Mouse (Mus musculus) liver, adult 2 months (tissue): ENCODE measurements around the gene Sycn. TPM values are rescaled to one million over a fixed set of nuclear protein-coding genes. Genes with fewer than 3 reads are reported as not detected.

Experiments
- DNase-seq: peaks from one replicate; pipeline ENCODE4 v3.0.0-alpha.2; 2011; ENCODE audit warnings: low read depth, low spot score; ENCODE audit errors: extremely low read depth
- H3K27ac ChIP-seq: fragments of 200-500 bp; replicated peaks from 2 replicates; pipeline ENCODE4 v1.5.1; 2012; ENCODE audit warnings: low read depth, mild to moderate bottlenecking, control low read depth, inconsistent platforms, low read length; ENCODE audit not compliant: insufficient read depth
- H3K27me3 ChIP-seq: fragments of 200-500 bp; 2 replicates; pipeline ENCODE4 v1.6.1; 2012; ENCODE audit warnings: mild to moderate bottlenecking, moderate library complexity, low read length, inconsistent platforms; ENCODE audit not compliant: control insufficient read depth, insufficient read depth
- H3K36me3 ChIP-seq: fragments of 200-500 bp; 2 replicates; pipeline ENCODE4 v1.6.1; 2012; ENCODE audit warnings: low read length, inconsistent platforms; ENCODE audit not compliant: control insufficient read depth, insufficient read depth
- H3K4me1 ChIP-seq: fragments of 200-500 bp; 2 replicates; pipeline ENCODE4 v1.6.1; 2011; ENCODE audit warnings: low read length; ENCODE audit not compliant: control insufficient read depth, insufficient read depth
- H3K4me3 ChIP-seq: fragments of 200-500 bp; 2 replicates; pipeline ENCODE4 v1.5.1; 2011; ENCODE audit warnings: low read depth, mild to moderate bottlenecking, control low read depth, low read length, moderate library complexity; ENCODE audit not compliant: insufficient read depth
- H3K79me2 ChIP-seq: fragments of 200-500 bp; 2 replicates; pipeline ENCODE4 v1.6.1; 2012; ENCODE audit warnings: inconsistent platforms, mild to moderate bottlenecking, low read length, moderate library complexity; ENCODE audit not compliant: control insufficient read depth, insufficient read depth
- H3K9ac ChIP-seq: fragments of 200-500 bp; 2 replicates; pipeline ENCODE4 v1.6.1; 2012; ENCODE audit warnings: low read depth, mild to moderate bottlenecking, control low read depth, inconsistent platforms, low read length
- CTCF ChIP-seq: fragments of 200-500 bp; IDR thresholded peaks from 2 replicates; pipeline ENCODE4 v1.5.1; 2011; ENCODE audit warnings: low read depth, low read length, control low read depth
- POLR2A ChIP-seq: fragments of 200-500 bp; IDR thresholded peaks from 2 replicates; pipeline ENCODE4 v1.6.1; 2011; ENCODE audit warnings: low read length, control low read depth; ENCODE audit not compliant: insufficient read depth; ENCODE audit errors: extremely low read depth
- WGBS: fragments of 180-500 bp; shearing (Covaris S2); methylation state at CpG from one replicate; pipeline ENCODE4 v1.1.7; 2018; 5-methylcytosine and 5-hydroxymethylcytosine counted together
- polyA plus RNA-seq: library from polyadenylated mRNA; depleted of rRNA; stranded (reverse); fragments of >200 nt; gene quantifications from 2 replicates; pipeline ENCODE4 v1.2.3, GENCODE M21; 2012
- total RNA-seq: library from RNA; depleted of rRNA; stranded (reverse); fragments of >200 nt; gene quantifications from 2 replicates; pipeline ENCODE4 v1.2.3, GENCODE M21; 2014

Sycn gene
- total and polyA plus RNA-seq, 2 experiments, result 1.4 to 16.4 TPM

- WGBS, result 83% methylated on average over 13 of the region's 13 CpGs
- peaks cover 4% of the 10 kb centered on the region; the same call in 1 of the 2 replicates for H3K36me3 ChIP-seq
Measured at GRCm38 (mm10) chr7:28562371-28562770, 21.7 kb downstream of the Sycn start.

GRCm38 (mm10) chr7:28562951-28563350 is 22.3 kb downstream of the Sycn start:
- H3K9ac ChIP-seq, result no peak overlapping the region
- H3K79me2 ChIP-seq, result no peaks in the 10 kb centered on the region
- no peak overlapping the region for H3K4me3 ChIP-seq
- WGBS, result 97% methylated on average over 13 of the region's 13 CpGs
- no peak for TF ChIP-seq POLR2A
- TF ChIP-seq CTCF, result no peak
- H3K27me3 ChIP-seq, result no peaks in the 10 kb centered on the region
- DNase-seq, result no peak
- H3K36me3 ChIP-seq, result peaks cover 4% of the 10 kb centered on the region; the same call in 1 of the 2 replicates
- no peak overlapping the region for H3K27ac ChIP-seq
- H3K4me1 ChIP-seq, result no peaks in the 10 kb centered on the region

More at GRCm38 (mm10) chr7:28562371-28562770, 21.7 kb downstream of the Sycn start:
- Histone ChIP-seq H3K4me3 (no peak overlapping the region), H3K79me2 (no peaks in the 10 kb centered on the region), H3K9ac (no peak overlapping the region), H3K27me3 (no peaks in the 10 kb centered on the region), H3K4me1 (no peaks in the 10 kb centered on the region), H3K27ac (no peak overlapping the region)
- no peak for TF ChIP-seq CTCF
- no peak for TF ChIP-seq POLR2A
- DNase-seq, result no peak

- no peak overlapping the region for H3K9ac ChIP-seq
- no peaks in the 10 kb centered on the region for H3K79me2 ChIP-seq
- DNase-seq, result no peak
- peaks cover 5% of the 10 kb centered on the region; the same call in 1 of the 2 replicates for H3K4me1 ChIP-seq
- no peak for TF ChIP-seq POLR2A
- no peak for TF ChIP-seq CTCF
- no peak overlapping the region for H3K27ac ChIP-seq
- no peak overlapping the region for H3K4me3 ChIP-seq
- 0 out of 2 replicates have a peak, but pooled peaks cover 2% of the 10 kb centered on the region for H3K36me3 ChIP-seq
- H3K27me3 ChIP-seq, result no peaks in the 10 kb centered on the region
- 91% methylated on average over 5 of the region's 5 CpGs for WGBS
Measured at GRCm38 (mm10) chr7:28565407-28565806, 24.7 kb downstream of the Sycn start.

GRCm38 (mm10) chr7:28567539-28567938 is 26.9 kb downstream of the Sycn start:
- Histone ChIP-seq H3K27ac (no peak overlapping the region), H3K79me2 (no peaks in the 10 kb centered on the region), H3K36me3 (no peaks in the 10 kb centered on the region), H3K4me1 (peaks cover 11% of the 10 kb centered on the region), H3K4me3 (no peak overlapping the region), H3K9ac (no peak overlapping the region), H3K27me3 (no peaks in the 10 kb centered on the region)
- no peak for DNase-seq
- TF ChIP-seq POLR2A, result no peak
- no peak for TF ChIP-seq CTCF
- WGBS, result 87% methylated on average over 4 of the region's 4 CpGs

- Histone ChIP-seq H3K4me1 (peaks cover 11% of the 10 kb centered on the region), H3K36me3 (no peaks in the 10 kb centered on the region), H3K27ac (no peak overlapping the region), H3K9ac (no peak overlapping the region), H3K79me2 (no peaks in the 10 kb centered on the region), H3K4me3 (no peak overlapping the region), H3K27me3 (no peaks in the 10 kb centered on the region)
- TF ChIP-seq CTCF (peak; percentile 65), POLR2A (no peak)
- DNase-seq, result no peak
Measured at GRCm38 (mm10) chr7:28568253-28568652, 27.6 kb downstream of the Sycn start.

GRCm38 (mm10) chr7:28570291-28570981 is 29.8 kb downstream of the Sycn start:
- WGBS, result 27% methylated on average over 12 of the region's 12 CpGs
- no peaks in the 10 kb centered on the region for H3K79me2 ChIP-seq
- no peak overlapping the region for H3K9ac ChIP-seq
- H3K36me3 ChIP-seq, result no peaks in the 10 kb centered on the region
- no peak overlapping the region for H3K4me3 ChIP-seq
- DNase-seq, result peak; percentile 97
- H3K27me3 ChIP-seq, result no peaks in the 10 kb centered on the region
- TF ChIP-seq CTCF (peak; percentile 55), POLR2A (no peak)
- peaks cover 16% of the 10 kb centered on the region for H3K4me1 ChIP-seq
- peak overlapping the region; percentile 27 for H3K27ac ChIP-seq
